Mouse (Mus musculus) neural tube, embryonic 10.5 days (tissue): ENCODE measurements around the gene Mdh2.

Source experiments
- DNase-seq: peaks from one replicate; pipeline ENCODE4 v3.0.0-alpha.2; 2017; ENCODE audit warnings: low spot score; ENCODE audit errors: extremely low spot score

Gene Mdh2

GRCm38 (mm10) chr5:135834769-135835491, 56.6 kb downstream of the Mdh2 start:
- peak; percentile 90 for DNase-seq

- no peak for DNase-seq
Measured at GRCm38 (mm10) chr5:135835492-135835858, 57.2 kb downstream of the Mdh2 start.

- DNase-seq: no peak
Measured at GRCm38 (mm10) chr5:135835981-135836380, 57.7 kb downstream of the Mdh2 start.
